Mouse (Mus musculus) stomach, embryonic 14.5 days (tissue): Measurements from ENCODE around the gene Lypd6b. TPM values are rescaled to one million over a fixed set of nuclear protein-coding genes. Genes with fewer than 3 reads are reported as not detected.

Experiments
- ATAC-seq: fragments of 200-750 bp; cut with Nextera tagmentation; 2 replicates; pipeline ENCODE4 v1.8.0; 2017; ENCODE audit warnings: low read depth, moderate TSS enrichment; ENCODE audit not compliant: insufficient number of reproducible peaks, insufficient read depth, low FRiP score
- H3K27ac ChIP-seq: fragments of 300-500 bp; sonication (generic); 2 replicates; pipeline ENCODE4 v1.5.1; 2014; ENCODE audit warnings: mild to moderate bottlenecking, low read length, moderate library complexity, mixed read lengths
- H3K27me3 ChIP-seq: fragments of 300-500 bp; sonication (generic); 2 replicates; pipeline ENCODE4 v1.6.1; 2014; ENCODE audit warnings: low read length, control low read depth, mixed read lengths; ENCODE audit not compliant: control insufficient read depth, insufficient read depth
- H3K36me3 ChIP-seq: fragments of 300-500 bp; sonication (generic); 2 replicates; pipeline ENCODE4 v1.6.1; 2014; ENCODE audit warnings: mild to moderate bottlenecking, control low read depth, low read length, moderate library complexity, mixed read lengths; ENCODE audit not compliant: control insufficient read depth, insufficient read depth
- H3K4me1 ChIP-seq: fragments of 300-500 bp; sonication (generic); 2 replicates; pipeline ENCODE4 v1.6.1; 2014; ENCODE audit warnings: low read length, control low read depth, mixed read lengths; ENCODE audit not compliant: control insufficient read depth, insufficient read depth
- H3K4me2 ChIP-seq: fragments of 300-500 bp; sonication (generic); replicated peaks from 2 replicates; pipeline ENCODE4 v1.6.1; 2014; ENCODE audit warnings: low read depth, low read length, control low read depth
- H3K4me3 ChIP-seq: fragments of 300-500 bp; sonication (generic); 2 replicates; pipeline ENCODE4 v1.5.1; 2014; ENCODE audit warnings: low read depth, low read length, control low read depth
- H3K9ac ChIP-seq: fragments of 300-500 bp; sonication (generic); replicated peaks from 2 replicates; pipeline ENCODE4 v1.6.1; 2014; ENCODE audit warnings: low read depth, mild to moderate bottlenecking, control low read depth, low read length, moderate library complexity, mixed read lengths
- H3K9me3 ChIP-seq: fragments of 300-500 bp; sonication (generic); 2 replicates; pipeline ENCODE4 v1.6.1; 2016; ENCODE audit warnings: low read depth, low read length, control low read depth; ENCODE audit not compliant: control insufficient read depth
- WGBS: fragments of 180-500 bp; shearing (Covaris S2); extraction: QIAGEN DNeasy Blood & Tissue Kit; methylation state at CpG from one replicate; pipeline ENCODE4 v1.1.7; 2014; 5-methylcytosine and 5-hydroxymethylcytosine counted together
- polyA plus RNA-seq: library from polyadenylated mRNA; unstranded; fragments of >200 nt; fragmentation: Nextera tagmentation; extraction: Ambion mirVana; gene quantifications from 2 replicates; pipeline ENCODE4 v1.2.1, GENCODE M21; 2014

The Lypd6b gene
- polyA plus RNA-seq, 1 experiment from 2014 or later: 29.6 TPM

- Histone ChIP-seq H3K9ac (no peak overlapping the region), H3K4me1 (no peaks in the 10 kb centered on the region), H3K27ac (no peak overlapping the region), H3K4me3 (no peak overlapping the region), H3K27me3 (no peaks in the 10 kb centered on the region), H3K9me3 (no peaks in the 10 kb centered on the region), H3K4me2 (no peak overlapping the region), H3K36me3 (no peaks in the 10 kb centered on the region)
- 81% methylated on average over 1 of the region's 1 CpGs for WGBS
- no peak for ATAC-seq
Observed at GRCm38 (mm10) chr2:49927362-49927761, 139.9 kb downstream of the Lypd6b start.

GRCm38 (mm10) chr2:49929931-49930330 lies 142.4 kb downstream of the Lypd6b start:
- no peak overlapping the region for H3K27ac ChIP-seq
- no peak overlapping the region for H3K9ac ChIP-seq
- H3K9me3 ChIP-seq: no peaks in the 10 kb centered on the region
- ATAC-seq: no peak
- H3K4me3 ChIP-seq: no peak overlapping the region
- H3K36me3 ChIP-seq: no peaks in the 10 kb centered on the region
- H3K4me2 ChIP-seq: no peak overlapping the region
- no peaks in the 10 kb centered on the region for H3K27me3 ChIP-seq
- H3K4me1 ChIP-seq: no peaks in the 10 kb centered on the region
- 91% methylated on average over 3 of the region's 3 CpGs for WGBS

GRCm38 (mm10) chr2:49937621-49938020 lies 150.1 kb downstream of the Lypd6b start:
- no peaks in the 10 kb centered on the region for H3K27me3 ChIP-seq
- no peaks in the 10 kb centered on the region; the same call in 1 of the 2 replicates for H3K4me1 ChIP-seq
- H3K4me3 ChIP-seq: no peak overlapping the region
- no peaks in the 10 kb centered on the region for H3K36me3 ChIP-seq
- ATAC-seq: no peak
- H3K4me2 ChIP-seq: no peak overlapping the region
- WGBS: 67% methylated on average over 13 of the region's 13 CpGs
- H3K9me3 ChIP-seq: no peaks in the 10 kb centered on the region
- H3K9ac ChIP-seq: no peak overlapping the region
- no peak overlapping the region for H3K27ac ChIP-seq

GRCm38 (mm10) chr2:49938246-49938645 lies 150.8 kb downstream of the Lypd6b start:
- no peak overlapping the region for H3K4me2 ChIP-seq
- H3K27me3 ChIP-seq: no peaks in the 10 kb centered on the region
- no peak for ATAC-seq
- no peak overlapping the region for H3K9ac ChIP-seq
- H3K27ac ChIP-seq: no peak overlapping the region
- 65% methylated on average over 8 of the region's 8 CpGs for WGBS
- H3K9me3 ChIP-seq: no peaks in the 10 kb centered on the region
- H3K4me3 ChIP-seq: no peak overlapping the region
- H3K4me1 ChIP-seq: no peaks in the 10 kb centered on the region; the same call in 1 of the 2 replicates
- no peaks in the 10 kb centered on the region for H3K36me3 ChIP-seq

GRCm38 (mm10) chr2:49940372-49940771 lies 152.9 kb downstream of the Lypd6b start:
- H3K9ac ChIP-seq: no peak overlapping the region
- no peaks in the 10 kb centered on the region for H3K36me3 ChIP-seq
- no peak overlapping the region for H3K27ac ChIP-seq
- H3K27me3 ChIP-seq: no peaks in the 10 kb centered on the region
- ATAC-seq: no peak
- 81% methylated on average over 6 of the region's 6 CpGs for WGBS
- H3K9me3 ChIP-seq: no peaks in the 10 kb centered on the region
- no peaks in the 10 kb centered on the region; the same call in 1 of the 2 replicates for H3K4me1 ChIP-seq
- no peak overlapping the region for H3K4me3 ChIP-seq
- no peak overlapping the region for H3K4me2 ChIP-seq

GRCm38 (mm10) chr2:49942100-49942499 lies 154.6 kb downstream of the Lypd6b start:
- WGBS: 49% methylated on average over 5 of the region's 5 CpGs
- ATAC-seq: no peak
- no peak overlapping the region for H3K9ac ChIP-seq

GRCm38 (mm10) chr2:49951681-49952080 lies 164.2 kb downstream of the Lypd6b start:
- H3K4me1 ChIP-seq: no peaks in the 10 kb centered on the region
- ATAC-seq: no peak
- H3K36me3 ChIP-seq: 0 out of 2 replicates have a peak, but pooled peaks cover 3% of the 10 kb centered on the region
- H3K4me3 ChIP-seq: no peak overlapping the region
- H3K27me3 ChIP-seq: no peaks in the 10 kb centered on the region
- H3K27ac ChIP-seq: no peak overlapping the region
- H3K9ac ChIP-seq: no peak overlapping the region
- H3K4me2 ChIP-seq: no peak overlapping the region
- WGBS: 62% methylated on average over 4 of the region's 4 CpGs
- no peaks in the 10 kb centered on the region; the same call in 1 of the 2 replicates for H3K9me3 ChIP-seq

More at GRCm38 (mm10) chr2:49942100-49942499, 154.6 kb downstream of the Lypd6b start:
- Histone ChIP-seq H3K4me3 (no peak overlapping the region), H3K9me3 (no peaks in the 10 kb centered on the region), H3K36me3 (0 out of 2 replicates have a peak, but pooled peaks cover under 1% of the 10 kb centered on the region), H3K4me1 (no peaks in the 10 kb centered on the region; the same call in 1 of the 2 replicates), H3K27ac (no peak overlapping the region), H3K4me2 (no peak overlapping the region), H3K27me3 (no peaks in the 10 kb centered on the region)

GRCm38 (mm10) chr2:49952632-49953293 lies 165.3 kb downstream of the Lypd6b start:
- ATAC-seq: no peak
- no peaks in the 10 kb centered on the region for H3K4me1 ChIP-seq

GRCm38 (mm10) chr2:49957449-49957848 lies 170.0 kb downstream of the Lypd6b start:
- Histone ChIP-seq H3K4me3 (no peak overlapping the region), H3K4me1 (no peaks in the 10 kb centered on the region), H3K27ac (no peak overlapping the region), H3K4me2 (no peak overlapping the region), H3K27me3 (no peaks in the 10 kb centered on the region), H3K36me3 (no peaks in the 10 kb centered on the region), H3K9me3 (no peaks in the 10 kb centered on the region), H3K9ac (no peak overlapping the region)
- WGBS: 56% methylated on average over 2 of the region's 2 CpGs
- ATAC-seq: no peak

More at GRCm38 (mm10) chr2:49952632-49953293, 165.3 kb downstream of the Lypd6b start:
- no peaks in the 10 kb centered on the region; the same call in 1 of the 2 replicates for H3K9me3 ChIP-seq
- no peak overlapping the region for H3K4me3 ChIP-seq
- H3K27me3 ChIP-seq: no peaks in the 10 kb centered on the region
- no peaks in the 10 kb centered on the region for H3K36me3 ChIP-seq
- no peak overlapping the region for H3K9ac ChIP-seq
- no peak overlapping the region for H3K4me2 ChIP-seq
- H3K27ac ChIP-seq: no peak overlapping the region
- WGBS: 59% methylated on average over 6 of the region's 6 CpGs
